Mouse (Mus musculus) ovary, adult 18-20 months (tissue): ENCODE data around the gene 1700092M07Rik.

Source experiments
- DNase-seq: peaks from one replicate; pipeline ENCODE4 v3.0.0; 2022; ENCODE audit warnings: low spot score, mixed read lengths

1700092M07Rik gene

GRCm38 (mm10) chr19:8740603-8741002 lies at the start of gene 1700092M07Rik:
Gene 1700092M07Rik (plus strand): TSS chr19:8740718.
- no peak for DNase-seq

GRCm38 (mm10) chr19:8691871-8692539 lies 48.5 kb upstream of the 1700092M07Rik start:
- DNase-seq = no peak

GRCm38 (mm10) chr19:8692740-8693139 lies 47.8 kb upstream of the 1700092M07Rik start:
- no peak for DNase-seq

GRCm38 (mm10) chr19:8695330-8695729 lies 45.2 kb upstream of the 1700092M07Rik start:
- DNase-seq = no peak

GRCm38 (mm10) chr19:8699652-8700051 lies 40.9 kb upstream of the 1700092M07Rik start:
- no peak for DNase-seq

GRCm38 (mm10) chr19:8702458-8702857 lies 38.1 kb upstream of the 1700092M07Rik start:
- DNase-seq = no peak

GRCm38 (mm10) chr19:8703571-8703970 lies 36.9 kb upstream of the 1700092M07Rik start:
- DNase-seq = no peak

- no peak for DNase-seq
Measured at GRCm38 (mm10) chr19:8705026-8705708, 35.4 kb upstream of the 1700092M07Rik start.

- DNase-seq = no peak
Measured at GRCm38 (mm10) chr19:8706132-8706667, 34.3 kb upstream of the 1700092M07Rik start.

GRCm38 (mm10) chr19:8706930-8707329 lies 33.6 kb upstream of the 1700092M07Rik start:
- no peak for DNase-seq

- DNase-seq = no peak
Measured at GRCm38 (mm10) chr19:8708954-8709353, 31.6 kb upstream of the 1700092M07Rik start.

- no peak for DNase-seq
Measured at GRCm38 (mm10) chr19:8710057-8710456, 30.5 kb upstream of the 1700092M07Rik start.

- no peak for DNase-seq
Measured at GRCm38 (mm10) chr19:8711506-8711905, 29.0 kb upstream of the 1700092M07Rik start.

GRCm38 (mm10) chr19:8711949-8712869 lies 28.3 kb upstream of the 1700092M07Rik start:
- no peak for DNase-seq

- peak; percentile 66 for DNase-seq
Measured at GRCm38 (mm10) chr19:8712870-8713305, 27.6 kb upstream of the 1700092M07Rik start.

GRCm38 (mm10) chr19:8713306-8713996 lies 27.1 kb upstream of the 1700092M07Rik start:
- peak; percentile 88 for DNase-seq

GRCm38 (mm10) chr19:8713997-8714652 lies 26.4 kb upstream of the 1700092M07Rik start:
- DNase-seq = no peak

GRCm38 (mm10) chr19:8714653-8715481 lies 25.7 kb upstream of the 1700092M07Rik start:
- no peak for DNase-seq

- DNase-seq = no peak
Measured at GRCm38 (mm10) chr19:8715868-8716766, 24.4 kb upstream of the 1700092M07Rik start.
